Mouse (Mus musculus) forebrain, postnatal 0 days (tissue): ENCODE data around the gene Pinlyp. TPM values are rescaled to one million over a fixed set of nuclear protein-coding genes. Genes with fewer than 3 reads are reported as not detected.
A peak's percentile ranks its signal among the peaks of the same experiment; 100 is the strongest.
"Not testable (repeated sequence)": the region's sequence is repeated elsewhere in the genome, so short reads cannot be mapped to it uniquely, and the experiment has no call there.

Experiments used
- ATAC-seq: fragments of 200-750 bp; cut with Nextera tagmentation; 2 replicates; pipeline ENCODE4 v1.8.0; 2017; ENCODE audit warnings: mild to moderate bottlenecking, moderate library complexity
- DNase-seq: peaks from one replicate; pipeline ENCODE4 v3.0.0-alpha.2; 2015
- H3K27ac ChIP-seq: fragments of 300-500 bp; sonication (generic); 2 replicates; pipeline ENCODE4 v1.5.1; 2014; ENCODE audit warnings: low read depth, mild to moderate bottlenecking, antibody characterized with exemption, low read length, moderate library complexity, mixed read lengths
- H3K27me3 ChIP-seq: fragments of 300-500 bp; sonication (generic); 2 replicates; pipeline ENCODE4 v1.6.1; 2014; ENCODE audit warnings: mild to moderate bottlenecking, low read length, mixed read lengths; ENCODE audit not compliant: insufficient read depth
- H3K36me3 ChIP-seq: fragments of 300-500 bp; sonication (generic); 2 replicates; pipeline ENCODE4 v1.6.1; 2014; ENCODE audit warnings: mild to moderate bottlenecking, moderate library complexity; ENCODE audit not compliant: insufficient read depth
- H3K4me1 ChIP-seq: fragments of 300-500 bp; sonication (generic); 2 replicates; pipeline ENCODE4 v1.6.1; 2014; ENCODE audit warnings: antibody characterized with exemption; ENCODE audit not compliant: insufficient read depth
- H3K4me2 ChIP-seq: fragments of 300-500 bp; sonication (generic); 2 replicates; pipeline ENCODE4 v1.6.1; 2014; ENCODE audit warnings: low read depth, mild to moderate bottlenecking, moderate library complexity
- H3K4me3 ChIP-seq: fragments of 300-500 bp; sonication (generic); 2 replicates; pipeline ENCODE4 v1.5.1; 2014; ENCODE audit warnings: low read depth, low read length, mixed read lengths
- H3K9ac ChIP-seq: fragments of 300-500 bp; sonication (generic); 2 replicates; pipeline ENCODE4 v1.6.1; 2014; ENCODE audit warnings: mild to moderate bottlenecking
- H3K9me3 ChIP-seq: fragments of 300-500 bp; sonication (generic); 2 replicates; pipeline ENCODE4 v1.6.1; 2016; ENCODE audit warnings: low read length
- CTCF ChIP-seq: sonication (generic); IDR thresholded peaks from 2 replicates; pipeline ENCODE4 v1.5.1; 2016; ENCODE audit warnings: antibody characterized with exemption, control low read depth, low read depth
- WGBS: fragments of 180-500 bp; shearing (Covaris S2); extraction: QIAGEN DNeasy Blood & Tissue Kit; methylation state at CpG from one replicate; pipeline ENCODE4 v1.1.7; 2014; 5-methylcytosine and 5-hydroxymethylcytosine counted together
- polyA plus RNA-seq: library from polyadenylated mRNA; unstranded; fragments of >200 nt; fragmentation: Nextera tagmentation; extraction: Ambion mirVana; gene quantifications from 2 replicates; pipeline ENCODE4 v1.2.1, GENCODE M21; 2015
- total RNA-seq: library from RNA; depleted of rRNA; stranded (reverse); fragments of >200 nt; gene quantifications from 2 replicates; pipeline ENCODE4 v1.2.3, GENCODE M21; 2014

Pinlyp gene
- total and polyA plus RNA-seq, 2 experiments from 2014 or later: 0.43 TPM; not detected in 1

DNA sequence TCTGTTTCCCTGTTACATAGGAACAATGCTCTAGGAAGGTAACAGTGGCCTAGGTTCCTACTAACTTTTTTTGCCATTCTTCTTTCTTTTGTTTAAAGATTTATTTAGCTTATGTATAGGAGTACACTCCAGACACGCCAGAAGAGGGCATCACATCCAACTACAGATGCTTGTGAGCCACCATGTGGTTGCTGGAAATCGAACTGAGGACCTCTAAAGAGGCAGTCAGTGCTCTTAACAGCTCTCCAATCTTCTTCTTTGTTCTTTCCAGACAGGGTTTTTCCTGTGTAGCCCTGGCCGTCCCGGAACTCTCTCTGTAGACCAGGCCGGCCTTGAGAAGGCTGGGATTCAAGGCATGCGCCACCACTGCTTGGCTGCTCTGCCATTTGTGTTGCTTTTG lies 20.9 kb downstream of the Pinlyp start:
- Histone ChIP-seq H3K27me3 (no peaks in the 10 kb centered on the region), H3K36me3 (no peaks in the 10 kb centered on the region), H3K27ac (no peak overlapping the region), H3K4me2 (no peak overlapping the region), H3K4me1 (peaks cover 6% of the 10 kb centered on the region; the same call in 1 of the 2 replicates), H3K9ac (no peak overlapping the region), H3K9me3 (no peaks in the 10 kb centered on the region), H3K4me3 (no peak overlapping the region)
- ATAC-seq (no peak), DNase-seq (no peak)
- WGBS: 86% methylated on average over 6 of the region's 6 CpGs
- TF ChIP-seq CTCF: 0 out of 2 replicates have a peak, but pooled peaks have one; percentile 10

DNA sequence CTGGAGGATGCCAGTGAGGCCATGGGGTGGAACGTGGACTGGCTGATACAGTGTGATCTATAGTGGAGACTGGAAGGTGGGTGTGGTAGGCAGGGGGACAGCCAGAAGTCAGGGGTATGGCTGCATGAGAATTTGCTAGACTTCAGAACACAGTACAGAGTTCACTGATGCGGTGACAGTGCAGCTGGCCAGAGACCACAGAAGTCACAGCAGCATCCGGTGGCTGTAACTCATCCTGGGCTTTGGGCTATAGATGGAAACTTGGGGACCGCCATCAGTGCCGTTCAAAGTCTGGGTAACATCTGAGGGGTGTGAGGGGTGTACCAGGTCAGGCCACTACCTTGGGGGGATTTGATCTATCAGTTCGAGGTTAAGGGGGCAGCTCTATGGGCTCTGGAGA lies 22.2 kb downstream of the Pinlyp start:
- DNase-seq: no peak
- Histone ChIP-seq H3K9me3 (no peaks in the 10 kb centered on the region), H3K27ac (no peak overlapping the region), H3K36me3 (no peaks in the 10 kb centered on the region; the same call in 1 of the 2 replicates), H3K4me2 (no peak overlapping the region), H3K9ac (no peak overlapping the region), H3K4me3 (no peak overlapping the region), H3K4me1 (no peaks in the 10 kb centered on the region), H3K27me3 (no peaks in the 10 kb centered on the region)
- no peak for TF ChIP-seq CTCF
- 91% methylated on average over 6 of the region's 6 CpGs for WGBS
- no peak for ATAC-seq

DNA sequence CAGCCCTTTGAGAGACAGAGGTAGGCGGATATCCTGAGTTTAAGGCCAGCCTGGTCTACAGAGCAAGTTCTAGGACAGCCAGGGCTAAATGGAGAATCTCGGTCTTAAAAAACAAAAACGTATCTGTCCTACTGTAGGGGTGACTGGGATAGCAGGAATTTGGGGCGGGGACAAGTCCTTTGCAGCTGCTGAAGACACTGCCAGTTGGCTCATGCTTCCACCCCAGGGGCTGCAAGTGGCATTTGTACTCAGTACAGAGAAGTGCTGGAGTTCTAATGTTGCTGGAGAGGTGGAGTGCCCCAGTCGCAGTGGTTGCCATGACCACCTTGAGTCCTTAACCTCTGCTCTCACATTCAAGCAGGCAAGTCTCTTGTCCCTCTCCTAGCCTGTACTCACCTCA lies 23.1 kb downstream of the Pinlyp start:
- Histone ChIP-seq H3K27me3 (no peaks in the 10 kb centered on the region), H3K27ac (no peak overlapping the region), H3K9me3 (no peaks in the 10 kb centered on the region), H3K4me3 (no peak overlapping the region), H3K4me2 (no peak overlapping the region), H3K9ac (no peak overlapping the region), H3K4me1 (no peaks in the 10 kb centered on the region), H3K36me3 (no peaks in the 10 kb centered on the region; the same call in 1 of the 2 replicates)
- no peak for DNase-seq
- 57% methylated on average over 5 of the region's 5 CpGs for WGBS
- no peak for ATAC-seq
- no peak for TF ChIP-seq CTCF

- WGBS: 82% methylated on average over 9 of the region's 10 CpGs
- H3K4me1 ChIP-seq, H3K9ac ChIP-seq, H3K4me2 ChIP-seq, ATAC-seq, H3K27me3 ChIP-seq, H3K27ac ChIP-seq, H3K9me3 ChIP-seq, DNase-seq, H3K36me3 ChIP-seq, H3K4me3 ChIP-seq: not testable (repeated sequence)
These were observed 25.9 kb downstream of the Pinlyp start for GRCm38 (mm10) chr7:24520054-24520453.

- DNase-seq (no peak), ATAC-seq (no peak)
- no peak for TF ChIP-seq CTCF
- Histone ChIP-seq H3K4me3 (no peak overlapping the region), H3K27ac (no peak overlapping the region), H3K4me1 (no peaks in the 10 kb centered on the region), H3K9ac (no peak overlapping the region), H3K36me3 (peaks cover 11% of the 10 kb centered on the region), H3K27me3 (no peaks in the 10 kb centered on the region), H3K4me2 (no peak overlapping the region), H3K9me3 (no peaks in the 10 kb centered on the region)
- 18% methylated on average over 3 of the region's 3 CpGs for WGBS
These were observed 26.8 kb downstream of the Pinlyp start for GRCm38 (mm10) chr7:24519130-24519529.

- H3K4me1 ChIP-seq: no peaks in the 10 kb centered on the region
- DNase-seq (peak; percentile 74), ATAC-seq (peak; percentile 82)
- no peaks in the 10 kb centered on the region for H3K27me3 ChIP-seq
- no peak for TF ChIP-seq CTCF
- WGBS: 29% methylated on average over 6 of the region's 6 CpGs
- H3K4me2 ChIP-seq: no peak overlapping the region
- peak overlapping the region; percentile 77 for H3K27ac ChIP-seq
- H3K36me3 ChIP-seq: peaks cover 11% of the 10 kb centered on the region
- no peak overlapping the region for H3K9ac ChIP-seq
- no peaks in the 10 kb centered on the region for H3K9me3 ChIP-seq
- H3K4me3 ChIP-seq: no peak overlapping the region
These were observed 28.3 kb downstream of the Pinlyp start for GRCm38 (mm10) chr7:24517654-24518053.

DNA sequence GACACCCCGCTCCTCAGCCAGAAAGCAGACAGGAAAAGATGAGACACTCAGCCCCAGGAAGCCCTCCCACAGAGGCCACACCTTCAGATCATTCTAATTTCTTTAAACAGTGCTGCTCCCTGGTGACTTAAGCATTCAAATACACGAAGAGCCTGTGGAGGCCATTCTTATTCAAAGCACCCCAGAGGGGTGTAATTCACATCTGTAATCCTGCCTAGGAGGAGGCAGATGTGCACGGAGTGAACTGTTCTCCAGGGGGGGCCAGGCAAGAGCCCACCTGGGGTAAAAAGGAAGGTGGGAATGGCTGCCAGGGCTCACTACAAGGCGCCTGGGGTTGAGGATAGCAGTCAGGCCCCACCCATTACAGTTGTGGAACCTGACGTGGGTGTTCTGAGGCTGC lies 28.8 kb downstream of the Pinlyp start:
- WGBS: 39% methylated on average over 5 of the region's 5 CpGs
- Histone ChIP-seq H3K9ac (no peak overlapping the region), H3K4me2 (no peak overlapping the region), H3K4me1 (no peaks in the 10 kb centered on the region), H3K36me3 (peaks cover 13% of the 10 kb centered on the region), H3K4me3 (no peak overlapping the region), H3K9me3 (no peaks in the 10 kb centered on the region), H3K27me3 (no peaks in the 10 kb centered on the region), H3K27ac (peak overlapping the region; percentile 50; the same call in 1 of the 2 replicates)
- ATAC-seq: peak; percentile 9; the same call in 1 of the 2 replicates
- no peak for TF ChIP-seq CTCF
- no peak for DNase-seq

- TF ChIP-seq CTCF: peak; percentile 56
- H3K9ac ChIP-seq, H3K27ac ChIP-seq, H3K4me1 ChIP-seq, H3K4me3 ChIP-seq, H3K4me2 ChIP-seq, H3K27me3 ChIP-seq, H3K9me3 ChIP-seq: not testable (repeated sequence)
- H3K36me3 ChIP-seq: peaks cover 18% of the 10 kb centered on the region
- ATAC-seq (peak; percentile 12; the same call in 1 of the 2 replicates), DNase-seq (peak; percentile 64)
- WGBS: 57% methylated on average over 8 of the region's 8 CpGs
These were observed 29.6 kb downstream of the Pinlyp start for GRCm38 (mm10) chr7:24516319-24516718.
